Mouse (Mus musculus): ENCODE measurements around the gene Fgfr2. TPM values are rescaled to one million over a fixed set of nuclear protein-coding genes. Genes with fewer than 3 reads are reported as not detected.

The Fgfr2 gene
- polyA plus RNA-seq, 1 experiment from 2014 or later: 18.5 TPM

DNA sequence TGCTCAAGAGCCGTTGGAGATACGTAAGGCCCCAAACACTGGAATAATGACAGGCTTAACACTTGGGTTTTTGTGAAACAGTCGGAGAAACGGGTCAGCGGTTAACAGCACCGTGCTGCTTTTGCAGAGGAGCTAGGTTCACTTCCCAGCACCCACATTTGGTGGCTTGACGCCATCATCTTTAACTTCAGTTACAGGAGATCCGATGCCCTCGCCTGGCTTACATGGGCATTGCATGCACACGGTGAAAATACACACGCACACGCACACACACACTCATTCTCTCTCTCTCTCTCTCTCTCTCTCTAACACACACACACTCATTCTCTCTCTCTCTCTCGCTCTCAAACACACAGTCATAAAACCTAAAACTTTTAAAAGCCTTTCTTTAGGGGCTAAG is 2741.0 kb downstream of the Fgfr2 start:
- H3K36me3 ChIP-seq: no peaks in the 10 kb centered on the region
- no peaks in the 10 kb centered on the region for H3K27me3 ChIP-seq (replicated peaks)
- H3K4me1 ChIP-seq: no peaks in the 10 kb centered on the region
- no peak overlapping the region for H3K9ac ChIP-seq
- no peak overlapping the region for H3K4me3 ChIP-seq
- H3K4me2 ChIP-seq: no peak overlapping the region
- no peaks in the 10 kb centered on the region for H3K9me3 ChIP-seq (replicated peaks)
- no peak for ATAC-seq
- no peak overlapping the region for H3K27ac ChIP-seq
- WGBS (ENCODE audit: insufficient replicate concordance): 86% methylated on average over 13 of the region's 13 CpGs

DNA sequence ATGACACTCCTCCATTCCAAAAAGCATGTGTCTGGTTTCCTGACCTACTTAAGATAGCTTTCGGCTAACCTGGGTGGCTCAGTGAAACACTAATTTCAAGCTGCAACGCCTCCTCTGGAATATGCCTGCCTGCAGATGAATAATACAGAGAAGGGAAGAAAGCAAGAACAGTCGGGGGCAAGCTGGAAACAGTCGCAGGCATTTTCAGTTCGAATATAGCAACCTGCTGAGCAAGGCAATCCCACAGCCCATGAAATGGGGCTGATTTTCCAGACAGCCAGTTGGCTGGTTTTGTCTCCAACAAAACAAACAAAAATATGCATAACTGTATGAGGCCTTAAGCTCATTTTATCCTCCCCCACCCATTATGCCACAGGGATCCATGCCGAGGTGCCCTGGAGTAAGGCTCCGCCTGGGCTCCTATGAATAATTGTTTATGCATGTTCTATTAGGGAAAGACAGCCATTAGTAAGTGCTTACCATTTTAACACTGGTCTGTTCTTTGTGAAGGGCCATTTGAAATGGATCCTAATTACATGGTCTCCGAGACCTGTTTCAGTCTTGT is 2741.7 kb downstream of the Fgfr2 start:
- H3K27me3 ChIP-seq (replicated peaks): no peaks in the 10 kb centered on the region
- no peaks in the 10 kb centered on the region for H3K9me3 ChIP-seq (replicated peaks)
- no peak overlapping the region for H3K9ac ChIP-seq
- no peaks in the 10 kb centered on the region for H3K4me1 ChIP-seq
- no peak overlapping the region for H3K27ac ChIP-seq
- H3K4me3 ChIP-seq: no peak overlapping the region
- WGBS (ENCODE audit: insufficient replicate concordance): 83% methylated on average over 8 of the region's 8 CpGs
- ATAC-seq: no peak
- no peak overlapping the region for H3K4me2 ChIP-seq
- H3K36me3 ChIP-seq: no peaks in the 10 kb centered on the region

DNA sequence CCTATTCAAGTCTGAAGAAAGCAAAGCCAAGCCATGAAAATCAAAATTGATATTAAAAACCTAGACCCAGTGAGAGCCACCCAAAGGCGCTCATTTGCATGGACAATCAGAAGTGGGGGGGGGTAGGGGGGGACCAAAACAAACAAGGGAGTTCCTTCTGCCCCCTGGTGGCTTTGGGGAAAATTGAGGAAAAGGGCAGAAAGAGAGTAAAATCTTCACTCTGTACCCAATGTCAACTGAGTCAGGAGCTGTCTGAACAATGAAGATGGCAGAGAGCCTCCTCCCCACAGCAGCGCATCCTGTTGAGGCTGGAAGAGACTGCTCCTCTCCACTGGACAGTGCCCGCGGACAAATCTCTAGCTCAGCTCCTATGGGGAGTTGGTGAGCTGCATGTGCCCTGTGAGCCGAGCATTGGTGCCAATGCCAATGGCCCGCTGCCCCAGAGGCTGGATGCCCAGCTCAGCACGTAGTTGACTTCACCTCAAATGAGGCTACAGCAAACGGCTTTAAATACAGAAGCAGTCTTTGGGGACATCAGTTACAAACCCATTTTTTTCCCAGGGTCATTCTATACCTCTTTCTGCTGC is 2742.3 kb downstream of the Fgfr2 start:
- no peaks in the 10 kb centered on the region for H3K36me3 ChIP-seq
- no peaks in the 10 kb centered on the region for H3K27me3 ChIP-seq (replicated peaks)
- no peaks in the 10 kb centered on the region for H3K9me3 ChIP-seq (replicated peaks)
- H3K27ac ChIP-seq: no peak overlapping the region
- ATAC-seq: no peak
- H3K4me2 ChIP-seq: no peak overlapping the region
- no peaks in the 10 kb centered on the region for H3K4me1 ChIP-seq
- H3K9ac ChIP-seq: no peak overlapping the region
- 77% methylated on average over 8 of the region's 8 CpGs for WGBS (ENCODE audit: insufficient replicate concordance)
- H3K4me3 ChIP-seq: no peak overlapping the region

DNA sequence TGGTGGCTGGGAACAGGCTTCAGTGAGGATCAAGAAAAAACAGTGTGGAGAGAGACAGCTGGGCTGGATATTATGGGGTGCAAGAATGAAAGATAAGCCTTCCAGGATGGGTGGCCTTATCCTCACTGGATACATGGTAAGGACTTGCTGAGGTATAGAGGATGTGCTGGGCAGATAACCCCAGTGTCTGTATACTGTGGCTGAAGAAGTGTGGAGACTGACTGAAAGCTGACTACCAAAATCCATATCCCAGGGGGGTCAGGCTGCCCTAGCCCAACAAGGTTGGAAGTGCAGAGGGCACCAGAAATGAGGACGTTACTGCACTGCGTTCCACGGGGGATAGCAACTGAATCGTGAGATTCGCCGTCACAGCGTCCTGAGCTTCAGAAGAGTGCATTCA is 2742.8 kb downstream of the Fgfr2 start:
- H3K36me3 ChIP-seq: no peaks in the 10 kb centered on the region

DNA sequence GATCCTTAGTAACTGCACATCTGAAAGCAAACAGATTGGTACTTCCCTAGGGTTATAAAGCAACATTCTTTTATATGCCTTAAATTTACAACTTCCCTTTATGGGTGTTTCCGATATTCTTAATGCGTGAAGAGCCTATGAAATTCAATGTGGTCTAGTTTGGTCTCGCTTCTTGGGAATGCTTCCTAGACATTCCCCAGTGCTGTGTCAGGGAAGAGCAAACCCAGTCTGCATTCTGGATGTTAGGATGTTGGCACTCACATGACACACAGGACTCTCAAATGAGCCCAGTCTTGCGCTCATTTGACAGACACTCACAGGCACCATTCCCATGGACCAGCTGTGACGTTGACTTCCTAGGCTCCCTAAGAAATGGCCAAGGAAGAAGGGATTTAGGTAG is 2743.3 kb downstream of the Fgfr2 start:
- Histone ChIP-seq H3K9me3 (replicated peaks) (no peaks in the 10 kb centered on the region), H3K9ac (no peak overlapping the region), H3K27me3 (replicated peaks) (no peaks in the 10 kb centered on the region), H3K4me3 (no peak overlapping the region), H3K36me3 (no peaks in the 10 kb centered on the region), H3K27ac (no peak overlapping the region), H3K4me2 (no peak overlapping the region), H3K4me1 (no peaks in the 10 kb centered on the region)
- WGBS (ENCODE audit: insufficient replicate concordance): 85% methylated on average over 5 of the region's 5 CpGs
- no peak for ATAC-seq

More for the DNA sequence above, 2742.8 kb downstream of the Fgfr2 start:
- 82% methylated on average over 7 of the region's 7 CpGs for WGBS (ENCODE audit: insufficient replicate concordance)
- Histone ChIP-seq H3K27ac (no peak overlapping the region), H3K27me3 (replicated peaks) (no peaks in the 10 kb centered on the region), H3K4me3 (no peak overlapping the region), H3K9ac (no peak overlapping the region), H3K9me3 (replicated peaks) (no peaks in the 10 kb centered on the region), H3K4me2 (no peak overlapping the region), H3K4me1 (no peaks in the 10 kb centered on the region)
- ATAC-seq: no peak

DNA sequence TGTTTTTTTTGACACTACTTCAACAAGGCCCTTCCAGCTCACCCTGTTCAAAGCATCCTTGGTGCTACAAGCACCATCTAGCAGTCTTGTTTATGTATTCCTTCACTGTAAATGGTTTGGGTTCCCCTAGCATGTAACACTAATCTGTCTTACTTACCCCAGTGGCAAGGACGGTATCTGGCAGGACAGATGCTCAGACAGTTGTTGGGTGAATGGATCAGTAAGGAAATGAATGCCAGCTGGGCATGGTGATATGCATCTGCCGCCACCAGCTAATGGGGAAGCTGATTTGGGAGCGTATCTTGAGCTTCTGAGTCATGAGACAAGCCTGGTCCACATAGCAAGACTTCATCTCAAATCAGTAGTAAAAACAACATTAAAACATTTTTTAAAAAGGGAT is 2744.8 kb downstream of the Fgfr2 start:
- H3K9ac ChIP-seq: no peak overlapping the region
- no peaks in the 10 kb centered on the region for H3K9me3 ChIP-seq (replicated peaks)
- no peak for ATAC-seq
- H3K27me3 ChIP-seq (replicated peaks): no peaks in the 10 kb centered on the region
- H3K4me2 ChIP-seq: no peak overlapping the region
- H3K4me3 ChIP-seq: no peak overlapping the region
- no peaks in the 10 kb centered on the region for H3K36me3 ChIP-seq
- no peak overlapping the region for H3K27ac ChIP-seq
- no peaks in the 10 kb centered on the region for H3K4me1 ChIP-seq
- WGBS (ENCODE audit: insufficient replicate concordance): 36% methylated on average over 3 of the region's 3 CpGs

GRCm38 (mm10) chr7:130374311-130374710 is 2748.8 kb downstream of the Fgfr2 start:
- H3K36me3 ChIP-seq: no peaks in the 10 kb centered on the region
- H3K4me2 ChIP-seq: no peak overlapping the region
- no peaks in the 10 kb centered on the region for H3K9me3 ChIP-seq (replicated peaks)
- no peak overlapping the region for H3K9ac ChIP-seq
- no peak for ATAC-seq
- H3K4me3 ChIP-seq: no peak overlapping the region
- WGBS (ENCODE audit: insufficient replicate concordance): 73% methylated on average over 9 of the region's 9 CpGs
- H3K27ac ChIP-seq: no peak overlapping the region
- H3K4me1 ChIP-seq: no peaks in the 10 kb centered on the region
- H3K27me3 ChIP-seq (replicated peaks): no peaks in the 10 kb centered on the region

DNA sequence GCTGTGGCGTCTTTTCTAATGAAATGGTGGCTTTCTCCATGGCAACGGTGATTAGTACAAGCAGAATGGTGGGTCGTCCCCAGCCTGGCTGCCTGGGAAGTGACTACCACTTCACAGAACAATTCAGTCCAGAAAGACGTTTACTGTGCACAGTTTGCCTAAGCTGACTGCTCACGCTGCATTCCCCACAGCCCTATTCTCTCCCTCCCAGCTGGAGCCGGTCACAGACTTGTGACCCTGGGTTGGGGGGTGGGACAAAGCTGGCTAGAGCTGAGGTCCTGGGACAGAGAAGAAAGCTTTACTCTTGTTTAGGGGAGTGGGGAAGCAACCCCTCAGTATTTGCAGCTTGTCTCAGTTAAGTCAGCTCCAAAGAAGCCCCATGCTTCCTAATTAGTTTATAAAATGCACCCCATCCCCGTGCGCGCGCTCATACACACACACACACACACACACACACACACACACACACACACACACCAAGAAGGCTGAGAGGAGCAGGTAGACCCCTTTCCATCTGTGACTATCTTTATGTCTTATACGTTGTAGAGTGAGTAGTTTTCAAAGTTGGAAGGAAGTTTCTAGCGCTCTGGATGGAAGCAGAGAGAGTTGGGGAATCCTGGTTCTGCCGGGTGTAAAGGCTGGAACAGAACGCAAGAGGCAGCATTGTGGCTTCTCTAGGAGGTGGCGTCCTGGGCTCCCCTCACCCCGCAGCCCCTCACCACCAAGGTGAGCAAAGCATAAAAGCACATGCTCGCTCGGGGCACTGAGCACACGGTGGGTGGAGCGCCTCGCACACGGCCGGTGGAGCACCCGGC is 2754.1 kb downstream of the Fgfr2 start:
- no peak overlapping the region for H3K4me3 ChIP-seq
- H3K4me1 ChIP-seq: no peaks in the 10 kb centered on the region
- no peaks in the 10 kb centered on the region for H3K27me3 ChIP-seq (replicated peaks)
- H3K9ac ChIP-seq: no peak overlapping the region
- ATAC-seq: no peak
- 54% methylated on average over 21 of the region's 24 CpGs for WGBS (ENCODE audit: insufficient replicate concordance)
- H3K9me3 ChIP-seq (replicated peaks): no peaks in the 10 kb centered on the region
- H3K36me3 ChIP-seq: no peaks in the 10 kb centered on the region
- no peak overlapping the region for H3K4me2 ChIP-seq
- no peak overlapping the region for H3K27ac ChIP-seq

GRCm38 (mm10) chr7:130368036-130368826 is 2754.9 kb downstream of the Fgfr2 start:
- H3K4me3 ChIP-seq: no peak overlapping the region
- ATAC-seq: no peak
- no peak overlapping the region for H3K4me2 ChIP-seq
- no peak overlapping the region for H3K27ac ChIP-seq
- no peaks in the 10 kb centered on the region for H3K4me1 ChIP-seq
- WGBS (ENCODE audit: insufficient replicate concordance): 43% methylated on average over 13 of the region's 13 CpGs
- no peaks in the 10 kb centered on the region for H3K36me3 ChIP-seq
- no peaks in the 10 kb centered on the region for H3K27me3 ChIP-seq (replicated peaks)
- no peak overlapping the region for H3K9ac ChIP-seq
- no peaks in the 10 kb centered on the region for H3K9me3 ChIP-seq (replicated peaks)

DNA sequence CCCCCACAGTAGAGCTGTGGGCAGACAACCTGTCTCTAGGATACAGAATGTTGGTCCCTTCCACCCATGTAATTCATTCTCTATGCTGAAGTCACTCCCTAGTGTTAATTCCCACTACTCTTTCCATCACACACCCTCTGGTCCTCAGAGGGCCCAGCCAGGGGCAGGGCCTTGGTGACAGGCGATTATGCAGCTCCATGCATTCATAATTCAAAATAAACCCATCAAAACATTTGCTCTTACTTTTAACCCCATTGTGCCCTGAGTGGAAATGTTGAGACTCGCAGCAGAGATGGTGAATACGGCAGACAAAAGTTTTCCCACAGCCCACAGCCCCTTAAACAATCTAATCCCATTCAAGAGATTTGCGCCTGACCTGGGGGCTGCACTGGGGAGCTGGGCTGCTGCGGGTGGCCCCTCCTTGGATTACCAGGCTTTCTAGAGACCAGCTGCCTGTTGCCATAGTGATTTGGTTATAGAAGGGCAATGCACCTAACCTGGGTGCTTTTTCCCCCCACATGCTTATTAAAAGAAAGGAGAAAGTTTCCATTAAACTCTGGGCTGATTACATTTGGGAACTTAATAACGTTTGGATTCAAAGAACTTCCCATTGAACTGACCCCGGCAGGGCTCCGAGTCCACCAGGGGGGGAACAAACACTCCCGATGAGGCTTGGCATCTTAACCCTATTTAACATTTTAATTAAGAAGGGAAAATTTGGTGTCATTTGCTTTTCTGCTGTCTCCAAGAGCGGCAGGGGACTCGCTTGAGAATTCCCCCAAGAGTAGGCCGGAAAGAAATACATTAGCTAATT is 2755.7 kb downstream of the Fgfr2 start:
- Histone ChIP-seq H3K27ac (no peak overlapping the region), H3K9me3 (replicated peaks) (no peaks in the 10 kb centered on the region), H3K4me3 (no peak overlapping the region), H3K4me1 (no peaks in the 10 kb centered on the region), H3K36me3 (no peaks in the 10 kb centered on the region), H3K27me3 (replicated peaks) (no peaks in the 10 kb centered on the region), H3K9ac (no peak overlapping the region), H3K4me2 (no peak overlapping the region)
- ATAC-seq: no peak
- 50% methylated on average over 12 of the region's 12 CpGs for WGBS (ENCODE audit: insufficient replicate concordance)

GRCm38 (mm10) chr7:130365711-130366110 is 2757.4 kb downstream of the Fgfr2 start:
- H3K4me1 ChIP-seq: no peaks in the 10 kb centered on the region
- no peak overlapping the region for H3K4me3 ChIP-seq
- H3K27me3 ChIP-seq (replicated peaks): no peaks in the 10 kb centered on the region
- H3K9me3 ChIP-seq (replicated peaks): no peaks in the 10 kb centered on the region
- H3K4me2 ChIP-seq: no peak overlapping the region
- no peak overlapping the region for H3K27ac ChIP-seq
- H3K36me3 ChIP-seq: no peaks in the 10 kb centered on the region
- WGBS (ENCODE audit: insufficient replicate concordance): 78% methylated on average over 10 of the region's 10 CpGs
- H3K9ac ChIP-seq: no peak overlapping the region
- ATAC-seq: no peak

Measured in liver, embryonic 12.5 days (tissue).